Mouse (Mus musculus) monocyte, adult 5-6 weeks (primary cell): ENCODE results near the gene Ube2d3. TPM values are rescaled to one million over a fixed set of nuclear protein-coding genes. Genes with fewer than 3 reads are reported as not detected.

Experiments
- ATAC-seq: fragments of 153-309, 156-312 bp; replicated peaks from 2 replicates; pipeline ENCODE4 v1.8.0; 2017; ENCODE audit warnings: mild to moderate bottlenecking; ENCODE audit not compliant: low TSS enrichment, insufficient number of reproducible peaks, severe bottlenecking, poor library complexity, low FRiP score
- total RNA-seq: library from RNA; stranded (forward); fragments of 200-1000, 200-491, 200-594 nt; gene quantifications from 3 replicates; pipeline ENCODE4 v1.2.3, GENCODE M21; 2017

Gene Ube2d3
- 588 to 777 TPM (median 773 TPM) in 3 replicates for total RNA-seq

GRCm38 (mm10) chr3:135437758-135438495 is at the start of gene Ube2d3:
Gene Ube2d3 (plus strand): TSS chr3:135438149.
- peak; percentile 84 for ATAC-seq

DNA sequence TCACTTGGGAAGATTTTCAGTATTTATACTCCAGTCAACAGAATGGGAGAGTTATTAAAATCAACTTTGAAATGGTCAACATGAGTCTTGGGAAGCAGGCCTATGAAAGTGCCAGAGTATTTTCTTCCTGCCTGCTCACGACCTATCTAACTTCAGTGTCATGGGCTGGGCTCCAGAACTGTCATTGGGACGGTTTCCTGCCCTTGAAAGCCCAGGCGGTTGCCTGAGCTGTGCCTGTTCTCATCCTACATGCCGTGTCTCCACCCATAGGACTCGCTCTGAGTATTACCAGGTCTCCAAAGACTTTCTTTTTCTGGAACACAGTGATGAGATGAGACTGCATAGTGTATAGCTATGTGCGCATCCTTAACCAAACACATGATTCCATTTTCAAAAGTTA is 44.8 kb upstream of the Ube2d3 start:
- ATAC-seq, result no peak

DNA sequence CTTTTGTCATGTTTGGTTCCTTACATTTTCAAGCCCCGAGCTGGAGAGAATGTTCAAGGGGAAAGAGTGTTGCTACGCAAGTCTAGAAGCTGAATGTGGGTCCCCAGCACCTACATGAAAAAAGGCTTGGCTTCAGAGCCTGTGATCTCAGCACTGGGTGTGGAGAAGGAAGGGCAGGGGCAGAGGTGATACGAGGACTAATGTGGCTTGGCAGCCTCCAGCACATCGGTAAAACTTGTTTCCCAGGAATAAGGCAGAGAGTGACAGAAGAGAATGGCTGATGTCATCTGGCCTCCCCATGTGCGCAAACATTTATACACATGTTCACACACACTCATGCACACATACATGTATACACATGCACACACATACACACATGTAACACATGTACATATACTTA is 42.9 kb upstream of the Ube2d3 start:
- ATAC-seq, result no peak

GRCm38 (mm10) chr3:135396081-135396480 is 41.9 kb upstream of the Ube2d3 start:
- no peak for ATAC-seq

GRCm38 (mm10) chr3:135397112-135397511 is 40.8 kb upstream of the Ube2d3 start:
- ATAC-seq, result no peak

GRCm38 (mm10) chr3:135402201-135402658 is 35.7 kb upstream of the Ube2d3 start:
- ATAC-seq, result peak; percentile 97

- no peak for ATAC-seq
Measured at GRCm38 (mm10) chr3:135403211-135403610, 34.7 kb upstream of the Ube2d3 start.

- ATAC-seq, result no peak
Measured at GRCm38 (mm10) chr3:135403856-135404255, 34.1 kb upstream of the Ube2d3 start.

GRCm38 (mm10) chr3:135404599-135404998 is 33.4 kb upstream of the Ube2d3 start:
- ATAC-seq, result no peak

GRCm38 (mm10) chr3:135407351-135407750 is 30.6 kb upstream of the Ube2d3 start:
- no peak for ATAC-seq

DNA sequence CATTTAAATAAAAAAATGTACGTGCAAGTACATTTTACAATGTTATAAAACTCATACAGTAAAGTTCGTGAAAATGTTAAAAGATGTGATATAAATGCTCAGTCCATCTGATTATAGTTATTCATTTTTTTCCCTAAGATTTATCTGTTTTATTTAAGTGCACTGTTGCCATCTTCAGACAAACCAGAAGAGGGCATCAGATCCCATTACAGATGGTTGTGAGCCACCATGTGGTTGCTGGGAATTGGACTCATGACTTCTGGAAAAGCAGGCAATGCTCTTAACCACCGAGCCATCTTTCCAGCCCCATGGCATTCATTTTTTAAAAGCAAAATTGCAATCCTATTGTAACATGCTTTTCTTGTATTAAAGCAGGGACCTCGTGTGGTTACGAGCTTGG is 28.7 kb upstream of the Ube2d3 start:
- no peak for ATAC-seq

- no peak for ATAC-seq
Measured at GRCm38 (mm10) chr3:135411056-135411455, 26.9 kb upstream of the Ube2d3 start.

DNA sequence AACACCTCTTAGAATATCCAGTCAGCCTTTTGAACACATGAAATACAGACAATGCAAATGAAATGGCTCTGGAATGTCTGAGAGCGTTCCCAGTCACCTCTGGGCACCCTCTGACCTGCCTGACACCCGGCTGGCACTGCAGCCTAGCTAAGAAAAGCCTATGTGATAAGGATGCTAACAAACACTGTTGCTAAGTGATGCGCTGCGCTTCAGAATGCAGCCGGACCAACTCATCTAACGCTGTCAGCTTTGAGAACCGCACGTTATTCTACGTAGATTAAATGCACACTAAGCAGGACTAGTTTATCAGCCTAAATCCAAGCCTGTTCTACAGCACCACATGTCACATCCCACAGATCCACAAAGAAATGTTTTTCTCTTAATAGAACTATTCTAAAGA is 26.1 kb upstream of the Ube2d3 start:
- ATAC-seq, result no peak

- ATAC-seq, result no peak
Measured at GRCm38 (mm10) chr3:135417245-135417644, 20.7 kb upstream of the Ube2d3 start.

- no peak for ATAC-seq
Measured at GRCm38 (mm10) chr3:135417799-135418198, 20.1 kb upstream of the Ube2d3 start.

- 0 out of 2 replicates have a peak, but pooled peaks have one; percentile 51 for ATAC-seq
Measured at GRCm38 (mm10) chr3:135420542-135421309, 17.2 kb upstream of the Ube2d3 start.

- no peak for ATAC-seq
Measured at GRCm38 (mm10) chr3:135421310-135421594, 16.7 kb upstream of the Ube2d3 start.

- no peak for ATAC-seq
Measured at GRCm38 (mm10) chr3:135422232-135422855, 15.6 kb upstream of the Ube2d3 start.

DNA sequence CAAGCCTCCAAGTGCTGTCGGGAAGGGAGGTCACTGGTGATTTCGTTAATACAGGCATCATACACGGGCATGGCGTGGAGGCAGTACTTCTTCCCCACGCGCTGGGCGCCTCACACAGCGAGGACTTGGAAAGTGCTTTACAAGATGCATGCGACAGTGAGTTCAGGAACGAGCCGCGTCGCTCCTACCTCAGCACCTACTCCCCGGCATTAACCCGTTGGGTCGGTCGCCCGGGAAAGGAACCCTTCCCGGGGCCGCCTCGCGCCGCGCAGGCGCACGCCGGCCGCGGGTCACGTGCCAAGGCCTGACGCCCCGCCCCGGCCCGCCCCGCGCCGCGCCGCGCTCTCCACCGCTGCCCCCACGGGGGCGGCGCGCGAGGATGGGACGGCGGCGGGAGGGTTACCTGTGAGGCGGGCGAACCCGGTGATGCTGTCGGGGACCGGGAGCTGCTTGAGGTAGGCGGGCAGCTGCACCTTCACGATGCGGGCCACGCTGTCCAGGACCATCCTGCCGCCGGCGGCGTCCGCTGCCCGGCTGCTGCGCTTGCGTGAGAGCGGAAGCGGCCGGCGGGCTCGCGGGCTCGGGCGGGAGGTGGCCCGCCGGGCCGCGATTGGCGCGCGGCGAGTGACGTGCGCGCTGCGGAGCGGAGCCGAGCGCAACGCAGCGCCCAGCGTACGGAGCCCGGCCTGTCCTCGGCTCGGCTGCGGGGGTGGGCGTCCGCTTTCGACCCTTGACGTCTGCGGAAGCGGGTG is 14.9 kb upstream of the Ube2d3 start:
- ATAC-seq, result peak; percentile 74
